Mouse (Mus musculus) ES-E14 (cell line): ENCODE measurements around the gene Itga11. TPM values are rescaled to one million over a fixed set of nuclear protein-coding genes. Genes with fewer than 3 reads are reported as not detected.
"Not testable (repeated sequence)": the region's sequence is repeated elsewhere in the genome, so short reads cannot be mapped to it uniquely, and the experiment has no call there.

Source experiments
- DNase-seq: peaks from one replicate; pipeline ENCODE4 v3.0.0-alpha.2; 2013; ENCODE audit warnings: low read depth, low spot score
- H3K27ac ChIP-seq: 2 replicates; pipeline ENCODE4 v1.5.1; 2012; ENCODE audit warnings: low read depth, mild to moderate bottlenecking, low read length, moderate library complexity, mixed read lengths; ENCODE audit not compliant: poor library complexity, insufficient read depth, severe bottlenecking
- H3K36me3 ChIP-seq: 2 replicates; pipeline ENCODE4 v1.6.1; 2012; ENCODE audit warnings: mild to moderate bottlenecking, low read length, moderate library complexity, mixed read lengths; ENCODE audit not compliant: control insufficient read depth, poor library complexity, insufficient read depth, severe bottlenecking
- H3K4me1 ChIP-seq, 2 experiments: fragments of 150-350 bp in 1 of 2; sonication (generic) in 1 of 2; 2 replicates each; pipeline ENCODE4 v1.6.1; 2012; ENCODE audit warnings: low read length in 2 of 2, mild to moderate bottlenecking in 1 of 2, mixed read lengths in 1 of 2; ENCODE audit not compliant: control insufficient read depth in 2 of 2, insufficient read depth in 2 of 2, poor library complexity in 1 of 2
- H3K4me3 ChIP-seq, 2 experiments: fragments of 150-350 bp in 1 of 2; sonication (generic) in 1 of 2; 2 replicates each; pipeline ENCODE4 v1.5.1; 2012; ENCODE audit warnings: low read length in 2 of 2, low read depth in 1 of 2, mild to moderate bottlenecking in 1 of 2, mixed read lengths in 1 of 2; ENCODE audit not compliant: insufficient read depth in 1 of 2, poor library complexity in 1 of 2, severe bottlenecking in 1 of 2
- H3K9ac ChIP-seq: 2 replicates; pipeline ENCODE4 v1.6.1; 2012; ENCODE audit warnings: low read depth, mild to moderate bottlenecking, low read length, mixed read lengths; ENCODE audit not compliant: poor library complexity, insufficient read depth, severe bottlenecking
- H3K9me3 ChIP-seq: fragments of 150-350 bp; sonication (generic); 2 replicates; pipeline ENCODE4 v1.6.1; 2012; ENCODE audit warnings: low read depth, mild to moderate bottlenecking, low read length; ENCODE audit not compliant: control insufficient read depth, insufficient read depth
- CHD2 ChIP-seq: IDR thresholded peaks from 2 replicates; pipeline ENCODE4 v1.6.1; 2014; ENCODE audit warnings: mild to moderate bottlenecking, low read depth, low read length, inconsistent platforms
- HCFC1 ChIP-seq: IDR thresholded peaks from 2 replicates; pipeline ENCODE4 v1.6.1; 2012; ENCODE audit warnings: low read length, inconsistent platforms, borderline replicate concordance; ENCODE audit not compliant: insufficient read depth
- MAFK ChIP-seq: IDR thresholded peaks from 2 replicates; pipeline ENCODE4 v1.6.1; 2014; ENCODE audit warnings: mild to moderate bottlenecking, low read depth, low read length, inconsistent platforms; ENCODE audit not compliant: insufficient read depth
- ZC3H11A ChIP-seq: IDR thresholded peaks from 2 replicates; pipeline ENCODE4 v1.6.1; 2012; ENCODE audit warnings: low read depth, mild to moderate bottlenecking, inconsistent platforms, low read length, borderline replicate concordance
- ZNF384 ChIP-seq: IDR thresholded peaks from 2 replicates; pipeline ENCODE4 v1.6.1; 2012; ENCODE audit warnings: low read depth, low read length, inconsistent platforms
- in situ Hi-C, 2 experiments: fragments of 600-800 bp; cut with MboI; formaldehyde crosslinking; loops; one replicate each; pipeline ENCODE4 v1.15.1; 2025; ENCODE audit warnings: low sequenced_read_pairs in 2 of 2, inconsistent platforms in 1 of 2; ENCODE audit not compliant: unreplicated experiment in 2 of 2
- total RNA-seq: library from RNA; depleted of rRNA; stranded (reverse); fragments of 300-350 nt; gene quantifications from 2 replicates; pipeline ENCODE4 v1.2.3, GENCODE M21; 2012

The Itga11 gene
- total RNA-seq, 1 experiment, result 1.3 TPM

- no peak for DNase-seq
- in situ Hi-C loops, result no loop called here
- H3K27ac ChIP-seq, result no peak overlapping the region
These were observed 23.3 kb upstream of the Itga11 start for GRCm38 (mm10) chr9:62654336-62654735.

GRCm38 (mm10) chr9:62658016-62658415, 19.6 kb upstream of the Itga11 start:
- no peaks in the 10 kb centered on the region for H3K9me3 ChIP-seq
- TF ChIP-seq HCFC1, result no peak
- TF ChIP-seq MAFK, result no peak
- TF ChIP-seq ZNF384, result no peak
- no peak for TF ChIP-seq ZC3H11A
- TF ChIP-seq CHD2, result no peak
- no peak overlapping the region for H3K4me3 ChIP-seq
- H3K4me1 ChIP-seq, result no peaks in the 10 kb centered on the region
- H3K9ac ChIP-seq, result no peak overlapping the region
- H3K27ac ChIP-seq, result no peak overlapping the region
- DNase-seq, result no peak
- in situ Hi-C loops, result no loop called here
- H3K36me3 ChIP-seq, result no peaks in the 10 kb centered on the region

More at GRCm38 (mm10) chr9:62654336-62654735, 23.3 kb upstream of the Itga11 start:
- H3K4me3 ChIP-seq, result no peak overlapping the region
- no peaks in the 10 kb centered on the region for H3K4me1 ChIP-seq
- no peaks in the 10 kb centered on the region for H3K9me3 ChIP-seq
- TF ChIP-seq MAFK, result no peak
- no peak for TF ChIP-seq ZNF384
- TF ChIP-seq CHD2, result no peak
- TF ChIP-seq ZC3H11A, result no peak
- TF ChIP-seq HCFC1, result no peak
- H3K9ac ChIP-seq, result no peak overlapping the region
- H3K36me3 ChIP-seq, result no peaks in the 10 kb centered on the region

GRCm38 (mm10) chr9:62659026-62659425, 18.6 kb upstream of the Itga11 start:
- DNase-seq, result no peak
- no peaks in the 10 kb centered on the region for H3K9me3 ChIP-seq
- in situ Hi-C loops, result no loop called here
- no peaks in the 10 kb centered on the region for H3K4me1 ChIP-seq
- no peak overlapping the region for H3K4me3 ChIP-seq
- no peaks in the 10 kb centered on the region for H3K36me3 ChIP-seq
- H3K27ac ChIP-seq, result no peak overlapping the region
- no peak overlapping the region for H3K9ac ChIP-seq
- TF ChIP-seq CHD2, result no peak
- no peak for TF ChIP-seq ZC3H11A
- TF ChIP-seq MAFK, result no peak
- no peak for TF ChIP-seq ZNF384
- TF ChIP-seq HCFC1, result no peak

- H3K9me3 ChIP-seq, H3K4me3 ChIP-seq, H3K36me3 ChIP-seq, DNase-seq, in situ Hi-C loops, H3K27ac ChIP-seq, H3K4me1 ChIP-seq, H3K9ac ChIP-seq: not testable (repeated sequence)
These were observed 16.7 kb upstream of the Itga11 start for GRCm38 (mm10) chr9:62660971-62661370.

GRCm38 (mm10) chr9:62663443-62663842, 14.2 kb upstream of the Itga11 start:
- in situ Hi-C loops, result no loop called here
- H3K27ac ChIP-seq, result no peak overlapping the region
- H3K4me3 ChIP-seq, result no peak overlapping the region
- no peaks in the 10 kb centered on the region for H3K4me1 ChIP-seq
- TF ChIP-seq ZNF384 (no peak), ZC3H11A (no peak), CHD2 (no peak), HCFC1 (no peak), MAFK (no peak)
- H3K9me3 ChIP-seq, result no peaks in the 10 kb centered on the region
- no peak overlapping the region for H3K9ac ChIP-seq
- no peak for DNase-seq
- no peaks in the 10 kb centered on the region for H3K36me3 ChIP-seq
